Mouse (Mus musculus) gastrocnemius, adult 8-10 months (tissue): ENCODE measurements around the gene 1110032A03Rik. TPM values are rescaled to one million over a fixed set of nuclear protein-coding genes. Genes with fewer than 3 reads are reported as not detected.

Experiments
- DNase-seq, 2 experiments: peaks; one replicate each; pipeline ENCODE4 v3.0.0; 2022; ENCODE audit warnings: low spot score in 2 of 2
- total RNA-seq, 4 experiments: library from RNA; stranded (reverse); gene quantifications; 2 replicates each; pipeline ENCODE4 v1.2.4; 2022

1110032A03Rik gene
- 10 to 100 TPM; 12.1 to 15.4 (median 13.8) TPM for total RNA-seq

DNA sequence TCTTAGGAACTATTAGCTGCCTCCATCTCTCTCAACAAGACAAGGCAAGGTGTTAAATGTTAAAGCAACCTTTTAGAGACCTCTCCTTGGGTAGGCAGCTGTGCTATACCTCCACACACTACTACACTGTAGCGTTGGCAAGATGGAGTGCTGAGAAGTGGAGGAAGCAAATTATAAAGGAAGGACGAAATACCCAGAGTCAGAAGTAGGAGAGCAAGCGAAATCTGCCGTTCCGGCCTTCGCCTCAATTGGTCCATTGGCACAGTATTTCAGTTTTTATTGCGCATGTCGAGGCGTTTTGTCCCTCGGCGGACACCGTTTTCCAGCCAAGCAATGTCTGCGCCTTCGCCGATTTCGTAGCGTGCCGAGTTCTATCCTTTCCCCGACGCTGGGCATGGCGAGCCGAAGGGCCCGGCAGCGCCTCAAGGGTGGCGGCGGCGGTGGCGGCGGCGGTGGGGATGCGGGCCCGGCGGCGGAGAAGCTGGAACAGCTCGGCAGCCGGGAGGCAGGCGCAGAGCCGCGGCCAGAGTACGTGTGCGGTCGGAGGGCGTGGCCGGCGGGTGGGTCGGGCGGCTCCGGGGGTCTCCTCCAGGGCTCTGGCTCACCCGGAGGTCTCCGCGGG is at the start of gene 1110032A03Rik, which contains the start of gene Alg9:
Gene 1110032A03Rik (minus strand): TSS at position 530 of the 622 bp plus-strand sequence.
Gene Alg9 (plus strand): TSS at position 29 of the 622 bp plus-strand sequence.
- DNase-seq, result peak; percentile 72 to 75

DNA sequence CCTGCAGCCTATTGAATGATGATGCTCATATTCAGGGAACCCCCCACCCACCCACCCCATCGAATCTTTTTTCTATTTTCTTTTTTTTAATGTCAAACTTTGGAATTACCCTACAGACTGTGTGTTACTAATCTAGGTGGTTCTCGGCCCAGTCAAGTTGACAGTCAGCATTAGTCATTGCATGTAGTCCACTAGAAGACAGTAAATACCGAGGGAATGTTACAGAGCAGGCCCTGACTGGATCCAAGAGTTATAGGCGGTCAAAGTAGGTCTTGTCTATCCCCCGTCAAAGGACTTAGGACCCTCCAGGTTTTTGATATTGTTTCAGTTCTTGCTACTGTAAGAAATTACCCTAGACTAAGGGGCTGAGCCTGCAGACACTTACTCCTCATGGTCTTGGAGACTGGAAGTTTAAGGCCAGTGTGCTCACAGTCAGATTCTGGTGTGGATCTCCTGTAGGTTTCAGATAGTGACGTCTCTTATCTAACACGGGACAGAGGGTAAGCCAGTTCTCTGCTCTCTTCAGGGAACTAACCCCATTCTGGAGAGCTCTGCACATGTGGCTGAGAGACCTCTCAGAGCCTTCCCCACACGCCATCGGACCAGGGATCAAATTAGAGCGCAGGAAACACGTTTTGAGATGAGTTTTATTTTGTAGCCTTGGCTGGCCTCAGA is 48.6 kb upstream of the 1110032A03Rik start:
- no peak for DNase-seq

- no peak for DNase-seq
Measured at GRCm38 (mm10) chr9:50822216-50822615, 46.9 kb upstream of the 1110032A03Rik start.

GRCm38 (mm10) chr9:50821651-50822050 is 46.3 kb upstream of the 1110032A03Rik start:
- DNase-seq, result no peak

DNA sequence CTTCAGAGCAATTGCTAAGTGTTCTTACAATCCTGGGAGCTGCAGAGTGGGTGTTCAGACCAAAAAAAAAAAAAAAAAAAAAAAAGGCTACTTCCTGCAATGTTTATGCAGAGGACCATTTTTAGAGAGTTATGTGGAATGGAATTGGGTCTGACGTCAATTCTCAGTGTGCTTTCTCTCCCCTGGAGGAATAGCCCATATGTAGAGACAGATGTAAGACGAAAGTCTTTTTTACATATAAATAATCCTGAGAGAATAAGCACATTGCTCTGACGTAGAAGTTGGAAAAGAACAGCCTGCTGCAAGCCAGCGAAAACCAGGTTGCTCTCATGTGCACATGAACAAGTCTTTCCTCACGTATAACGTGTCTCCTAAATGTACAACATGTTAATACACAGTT is 44.4 kb upstream of the 1110032A03Rik start:
- DNase-seq, result no peak

DNA sequence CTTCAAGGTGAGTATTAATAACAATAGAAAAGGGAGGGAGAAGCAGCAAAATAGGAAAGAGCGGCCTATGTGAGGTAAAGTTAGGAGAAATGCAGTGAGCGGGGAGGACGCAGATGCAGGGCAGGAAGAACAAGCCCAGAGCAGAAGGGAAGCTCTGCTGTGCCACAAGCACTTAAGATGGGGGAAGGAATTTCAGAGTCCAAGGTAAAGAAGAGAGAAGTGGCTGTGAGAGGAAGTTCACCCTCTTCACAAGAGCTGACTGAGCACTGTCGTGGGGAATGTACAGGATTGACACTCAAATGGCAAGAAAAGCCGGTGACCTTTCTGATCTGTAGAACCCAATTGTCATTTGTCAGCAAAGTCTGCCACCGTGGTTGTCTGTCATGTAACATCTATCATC is 42.7 kb upstream of the 1110032A03Rik start:
- DNase-seq, result no peak

- no peak for DNase-seq
Measured at GRCm38 (mm10) chr9:50816512-50816911, 41.2 kb upstream of the 1110032A03Rik start.

DNA sequence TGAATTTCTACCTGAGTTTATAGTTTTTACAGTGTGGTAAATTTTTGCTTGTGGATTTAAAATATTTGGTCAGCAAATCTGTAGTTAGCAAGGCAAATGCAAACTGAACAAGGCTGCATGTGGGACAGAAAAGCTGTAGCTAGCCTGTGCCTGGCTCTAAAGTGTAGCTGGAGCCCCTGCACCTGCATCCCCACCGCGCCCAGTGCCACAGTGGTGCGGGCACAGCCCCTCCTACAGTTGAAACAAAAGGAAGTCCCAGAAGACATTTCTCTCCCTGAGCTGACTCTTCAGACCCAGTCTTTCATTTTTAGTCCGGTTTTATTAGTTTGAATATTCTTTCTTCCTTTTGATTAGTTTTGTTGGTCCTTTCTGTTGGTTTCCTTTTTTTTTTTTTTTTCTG is 40.3 kb upstream of the 1110032A03Rik start:
- DNase-seq, result no peak

GRCm38 (mm10) chr9:50813796-50814195 is 38.5 kb upstream of the 1110032A03Rik start:
- DNase-seq, result no peak

GRCm38 (mm10) chr9:50811746-50812145 is 36.4 kb upstream of the 1110032A03Rik start:
- DNase-seq, result no peak

DNA sequence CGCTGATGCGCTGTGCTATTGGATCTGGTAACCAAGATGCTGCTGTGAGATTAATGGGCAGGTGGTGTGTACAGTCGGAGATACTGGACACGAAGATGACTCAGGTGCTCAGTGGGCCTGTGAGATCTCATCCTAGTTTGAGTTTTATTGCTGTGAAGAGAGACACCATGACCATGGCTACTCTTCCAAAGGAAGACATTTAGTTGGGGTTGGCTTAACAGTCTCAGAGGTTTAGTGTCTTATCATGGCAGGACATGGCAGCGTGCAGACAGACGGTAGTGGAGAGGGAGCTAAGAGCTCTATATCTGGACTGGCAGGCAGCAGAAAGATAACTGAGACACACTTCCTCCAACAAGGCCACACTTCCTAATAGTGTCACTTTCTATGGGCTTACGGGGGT is 35.9 kb upstream of the 1110032A03Rik start:
- DNase-seq, result no peak

GRCm38 (mm10) chr9:50809146-50809545 is 33.8 kb upstream of the 1110032A03Rik start:
- peak; percentile 27 to 59 for DNase-seq

- DNase-seq, result no peak
Measured at GRCm38 (mm10) chr9:50808471-50808870, 33.2 kb upstream of the 1110032A03Rik start.

DNA sequence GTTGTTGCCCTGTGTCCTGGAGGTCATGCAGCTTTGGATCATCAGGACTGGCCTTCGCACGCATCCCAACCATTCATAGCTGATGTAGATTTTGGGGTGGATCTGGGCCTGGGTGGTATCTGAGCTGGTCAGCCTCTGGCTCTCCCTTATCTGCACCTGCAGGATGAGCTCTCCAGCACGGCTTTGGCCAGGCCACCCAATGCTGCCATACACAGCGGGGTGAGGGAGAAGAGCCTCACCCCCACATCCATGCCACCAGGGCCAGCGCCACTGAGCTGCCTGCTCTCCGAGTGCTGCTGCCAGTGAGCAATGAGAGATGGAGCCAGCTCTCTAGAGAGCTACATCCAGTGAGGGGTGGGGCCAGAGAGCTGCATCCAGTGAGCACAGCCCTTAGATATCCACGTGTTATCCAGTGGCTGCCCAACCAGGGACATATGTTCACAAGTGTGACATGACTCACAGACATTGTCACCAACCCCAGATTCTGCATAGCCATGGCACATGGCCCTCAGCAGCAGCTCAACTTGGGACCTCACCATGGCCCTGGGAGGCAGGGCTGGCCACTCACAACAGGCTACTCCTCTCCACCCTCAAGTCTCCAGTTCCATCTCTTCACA is 27.8 kb upstream of the 1110032A03Rik start:
- DNase-seq, result no peak

- peak in 1 of 2 experiments; percentile 14 for DNase-seq
Measured at GRCm38 (mm10) chr9:50800985-50801384, 25.7 kb upstream of the 1110032A03Rik start.

DNA sequence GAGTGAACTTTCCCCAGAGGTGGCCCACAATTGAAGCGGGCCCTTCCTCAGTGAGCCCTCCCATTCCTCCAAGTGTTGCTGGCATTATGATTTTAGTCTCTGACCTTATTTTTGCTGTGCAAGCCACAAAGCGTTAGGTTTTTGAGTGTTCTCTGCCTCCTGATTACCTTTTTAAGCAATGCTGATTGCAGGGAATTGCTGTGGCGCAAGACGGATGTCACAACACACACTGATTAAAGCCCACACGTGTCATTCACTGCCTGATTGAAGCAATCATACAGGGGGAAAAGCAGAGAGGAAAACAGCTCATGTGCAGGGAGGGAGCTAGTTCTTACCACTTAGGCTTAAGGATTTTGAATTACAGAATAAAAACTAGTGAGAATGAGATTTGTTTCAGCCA is 23.0 kb upstream of the 1110032A03Rik start:
- no peak for DNase-seq

- DNase-seq, result no peak
Measured at GRCm38 (mm10) chr9:50797641-50798040, 22.3 kb upstream of the 1110032A03Rik start.

DNA sequence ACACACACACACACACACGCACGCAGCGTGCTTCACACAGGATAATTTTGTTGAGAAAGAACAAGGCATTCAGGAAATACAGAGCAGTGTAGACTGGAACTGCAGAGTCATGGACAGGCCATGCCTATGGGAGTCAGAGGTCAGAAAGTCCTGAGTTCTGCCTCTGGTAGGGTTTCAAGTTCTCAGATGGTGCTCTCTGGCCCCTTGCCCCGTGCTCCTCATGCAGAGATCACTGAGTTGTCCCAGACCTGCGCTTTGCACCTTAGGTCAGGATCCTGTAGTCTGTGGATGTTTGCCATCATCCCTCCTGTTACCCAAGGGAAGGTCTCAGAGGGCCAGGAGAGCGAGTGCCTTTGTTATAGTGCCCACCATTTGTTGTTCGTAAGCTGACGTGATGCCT is 21.5 kb upstream of the 1110032A03Rik start:
- no peak for DNase-seq

DNA sequence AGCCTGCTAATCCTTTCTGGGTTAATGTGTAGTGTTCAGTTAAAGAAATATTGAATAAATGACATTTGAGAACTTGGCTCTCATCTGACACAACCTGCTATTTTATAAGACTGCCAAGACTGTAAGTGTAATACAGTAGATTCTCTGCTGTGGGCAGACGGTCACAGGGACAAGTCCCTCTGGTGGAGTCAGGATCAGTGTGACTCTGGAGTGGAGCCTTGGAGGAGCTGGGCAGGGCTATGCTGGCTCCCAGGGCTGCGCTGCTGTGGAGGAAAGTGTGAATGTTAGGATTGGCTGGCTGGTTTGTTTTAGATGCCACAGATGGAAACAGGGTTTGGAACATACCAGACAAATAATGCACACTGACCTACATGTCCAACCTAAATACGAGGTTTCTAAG is 19.9 kb upstream of the 1110032A03Rik start:
- no peak for DNase-seq

DNA sequence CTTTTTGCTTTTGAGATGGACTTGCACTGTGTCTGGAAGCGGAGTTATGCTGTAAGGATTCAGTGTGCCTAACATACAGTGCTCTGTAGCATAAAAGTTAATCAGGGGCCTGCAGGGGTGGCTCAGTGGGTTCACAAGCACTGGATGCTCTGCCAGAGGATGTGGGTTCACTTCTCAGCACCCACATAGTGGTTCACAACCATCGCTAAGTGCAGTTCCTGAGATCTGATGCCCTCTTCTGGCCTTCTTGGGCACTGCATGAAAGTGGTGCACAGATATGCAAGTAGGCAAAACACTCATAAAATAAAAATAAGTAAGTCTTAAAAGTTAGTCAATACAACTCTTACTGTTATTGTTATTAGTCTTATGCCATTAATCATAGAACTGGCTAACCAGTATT is 6.8 kb upstream of the 1110032A03Rik start:
- DNase-seq, result no peak

DNA sequence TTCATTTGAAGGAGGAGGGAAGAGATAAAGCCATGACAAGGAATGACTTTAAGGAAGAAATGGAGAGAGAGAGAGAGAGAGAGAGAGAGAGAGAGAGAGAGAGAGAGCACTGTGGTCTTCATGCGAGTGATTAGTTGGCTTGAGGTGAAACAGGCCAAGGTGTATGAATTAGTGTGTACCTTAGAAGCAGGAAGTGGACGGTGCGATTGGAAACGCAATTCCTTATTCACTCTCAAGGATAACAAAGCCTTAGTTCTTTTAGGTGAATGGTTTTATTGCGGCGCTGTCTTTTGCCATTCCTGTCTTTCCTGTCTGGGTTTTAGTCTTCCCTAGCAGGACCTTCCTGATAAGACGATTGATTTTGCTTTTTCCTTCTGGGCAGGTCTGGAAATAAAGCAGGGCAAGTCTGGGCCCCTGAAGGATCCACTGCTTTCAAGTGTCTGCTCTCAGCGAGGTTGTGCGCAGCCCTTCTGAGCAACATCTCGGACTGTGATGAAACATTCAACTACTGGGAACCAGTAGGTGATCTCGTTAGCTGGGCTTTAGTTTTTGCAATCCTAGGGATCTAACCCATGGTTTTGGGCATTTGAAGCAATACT is 941 bp upstream of the 1110032A03Rik start:
- DNase-seq, result no peak

DNA sequence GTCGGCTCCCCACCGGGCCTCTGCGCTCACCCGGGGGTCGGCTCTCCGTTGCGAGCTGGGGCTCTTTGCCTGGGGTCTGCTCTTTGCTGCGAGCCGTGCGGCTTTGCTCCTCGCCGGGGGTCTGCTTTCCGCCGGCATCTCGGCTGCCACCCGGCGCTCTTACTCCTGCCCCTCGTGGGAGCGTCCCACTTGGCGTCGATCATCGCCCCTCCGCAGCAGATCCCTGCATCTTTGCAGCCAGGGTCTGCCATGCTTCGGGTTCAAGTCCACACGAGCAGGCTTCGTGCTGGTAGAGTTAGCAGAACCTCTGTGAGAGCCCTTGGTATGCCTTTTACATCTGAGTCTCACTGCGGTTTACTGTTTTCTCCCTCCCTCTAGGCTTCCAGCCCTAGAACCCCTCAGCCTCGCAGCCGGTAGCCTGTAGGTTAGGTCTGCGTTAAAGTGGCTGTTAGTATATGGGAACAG is 374 bp upstream of the 1110032A03Rik start:
- DNase-seq, result no peak
